Mouse (Mus musculus): ENCODE data around the gene Vmn2r33. TPM values are rescaled to one million over a fixed set of nuclear protein-coding genes. Genes with fewer than 3 reads are reported as not detected.
"Not testable (repeated sequence)": the region's sequence is repeated elsewhere in the genome, so short reads cannot be mapped to it uniquely, and the experiment has no call there.

The Vmn2r33 gene
- not detected for polyA plus RNA-seq (2017; shearing (Covaris generic))

DNA sequence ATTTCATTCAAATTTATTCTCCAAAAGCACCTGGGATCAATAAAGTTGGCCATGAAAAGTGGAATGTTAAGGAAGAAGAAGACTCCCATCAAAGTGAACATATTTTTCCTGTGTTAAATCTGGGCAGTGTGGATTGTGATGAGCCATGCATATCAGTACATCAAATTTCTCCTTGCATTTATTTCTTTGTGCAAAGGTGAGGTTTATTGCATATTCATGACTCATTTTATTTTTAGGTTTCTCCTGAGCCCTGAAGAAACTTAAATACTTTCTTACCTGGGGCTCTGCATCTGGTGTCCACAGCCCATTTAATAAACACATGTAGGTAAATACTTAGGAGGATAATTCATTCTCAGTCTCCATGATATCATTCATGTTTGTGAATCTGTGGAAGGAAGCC lies at the start of gene Vmn2r33:
Vmn2r33 (minus strand) TSS at position 101 of the 400 bp plus-strand sequence.
- not testable (repeated sequence) for ATAC-seq

Other genes starting within 250 kb of the Vmn2r33 start
- not detected for gene Vmn2r30, start 229.2 kb downstream of the Vmn2r33 start, polyA plus RNA-seq (2017; shearing (Covaris generic))
- not detected for gene Gm45783, start 192.2 kb downstream of the Vmn2r33 start, polyA plus RNA-seq (2017; shearing (Covaris generic))
- under 1 TPM in 1 of 3 experiments, not detected in 2; 0.04 TPM for gene Vmn2r31, start 167.1 kb downstream of the Vmn2r33 start, polyA plus RNA-seq (2017; shearing (Covaris generic))
- gene Vmn2r32, start 86.8 kb downstream of the Vmn2r33 start, polyA plus RNA-seq (2017; shearing (Covaris generic)) = not detected
- not detected for gene Vmn2r34, start 122.7 kb upstream of the Vmn2r33 start, polyA plus RNA-seq (2017; shearing (Covaris generic))